Mouse (Mus musculus): ENCODE measurements at regions not wholly inside any gene's neighbourhood (a gene's known extent, or its start where the extent isn't known, plus 50 kb on each side); places are given as distances from the start of the nearest gene placed in this dataset.

GRCm38 (mm10) chr15:32082109-32082508 lies 95.0 kb upstream of the Tas2r119 start:
- no peaks in the 10 kb centered on the region for H3K27me3 ChIP-seq (ENCODE audit: control insufficient read depth, insufficient read depth, low read length)
- no peaks in the 10 kb centered on the region for H3K4me1 ChIP-seq (ENCODE audit: control insufficient read depth, insufficient read depth, low read length)
- H3K9me3 ChIP-seq (ENCODE audit: control insufficient read depth, low read depth, low read length), result no peaks in the 10 kb centered on the region
- no peak for ATAC-seq (ENCODE audit: insufficient number of reproducible peaks, insufficient read depth, low FRiP score, low read depth)
- no peaks in the 10 kb centered on the region for H3K36me3 ChIP-seq (ENCODE audit: control insufficient read depth, insufficient read depth, low read length)
- no peak overlapping the region for H3K9ac ChIP-seq (replicated peaks; ENCODE audit: low read depth, low read length)
- H3K27ac ChIP-seq (ENCODE audit: low read length), result no peak overlapping the region
- WGBS, result 81% methylated on average over 4 of the region's 4 CpGs
- no peak overlapping the region for H3K4me2 ChIP-seq (replicated peaks; ENCODE audit: low read depth, low read length)
- H3K4me3 ChIP-seq (ENCODE audit: low read depth, low read length), result no peak overlapping the region

- H3K36me3 ChIP-seq (ENCODE audit: control insufficient read depth, insufficient read depth, low read length), result no peaks in the 10 kb centered on the region
- H3K4me3 ChIP-seq (ENCODE audit: low read depth, low read length), result no peak overlapping the region
- H3K4me1 ChIP-seq (ENCODE audit: control insufficient read depth, insufficient read depth, low read length), result no peaks in the 10 kb centered on the region
- no peak overlapping the region; the same call in 1 of the 2 replicates for H3K4me2 ChIP-seq (replicated peaks; ENCODE audit: low read depth, low read length)
- WGBS, result 48% methylated on average over 11 of the region's 11 CpGs
- no peaks in the 10 kb centered on the region for H3K9me3 ChIP-seq (ENCODE audit: control insufficient read depth, low read depth, low read length)
- H3K27me3 ChIP-seq (ENCODE audit: control insufficient read depth, insufficient read depth, low read length), result no peaks in the 10 kb centered on the region
- no peak for ATAC-seq (ENCODE audit: insufficient number of reproducible peaks, insufficient read depth, low FRiP score, low read depth)
- H3K9ac ChIP-seq (replicated peaks; ENCODE audit: low read depth, low read length), result no peak overlapping the region
- no peak overlapping the region for H3K27ac ChIP-seq (ENCODE audit: low read length)
Measured at GRCm38 (mm10) chr15:32093889-32094288, 83.2 kb upstream of the Tas2r119 start.

- no peaks in the 10 kb centered on the region for H3K9me3 ChIP-seq (ENCODE audit: control insufficient read depth, low read depth, low read length)
- no peak overlapping the region for H3K4me3 ChIP-seq (ENCODE audit: low read depth, low read length)
- no peak overlapping the region for H3K27ac ChIP-seq (ENCODE audit: low read length)
- no peak for ATAC-seq (ENCODE audit: insufficient number of reproducible peaks, insufficient read depth, low FRiP score, low read depth)
- no peak overlapping the region for H3K4me2 ChIP-seq (replicated peaks; ENCODE audit: low read depth, low read length)
- H3K27me3 ChIP-seq (ENCODE audit: control insufficient read depth, insufficient read depth, low read length), result no peaks in the 10 kb centered on the region
- H3K36me3 ChIP-seq (ENCODE audit: control insufficient read depth, insufficient read depth, low read length), result no peaks in the 10 kb centered on the region
- no peaks in the 10 kb centered on the region for H3K4me1 ChIP-seq (ENCODE audit: control insufficient read depth, insufficient read depth, low read length)
- H3K9ac ChIP-seq (replicated peaks; ENCODE audit: low read depth, low read length), result no peak overlapping the region
- 53% methylated on average over 1 of the region's 1 CpGs for WGBS
Measured at GRCm38 (mm10) chr15:32095554-32095953, 81.5 kb upstream of the Tas2r119 start.

- no peak for ATAC-seq (ENCODE audit: insufficient number of reproducible peaks, insufficient read depth, low FRiP score, low read depth)
- Histone ChIP-seq H3K36me3 (ENCODE audit: control insufficient read depth, insufficient read depth, low read length) (no peaks in the 10 kb centered on the region), H3K9me3 (ENCODE audit: control insufficient read depth, low read depth, low read length) (no peaks in the 10 kb centered on the region), H3K4me1 (ENCODE audit: control insufficient read depth, insufficient read depth, low read length) (no peaks in the 10 kb centered on the region), H3K4me3 (ENCODE audit: low read depth, low read length) (no peak overlapping the region), H3K9ac (replicated peaks; ENCODE audit: low read depth, low read length) (no peak overlapping the region), H3K27ac (ENCODE audit: low read length) (no peak overlapping the region), H3K4me2 (replicated peaks; ENCODE audit: low read depth, low read length) (no peak overlapping the region), H3K27me3 (ENCODE audit: control insufficient read depth, insufficient read depth, low read length) (no peaks in the 10 kb centered on the region)
- WGBS, result 86% methylated on average over 2 of the region's 2 CpGs
Measured at GRCm38 (mm10) chr15:32110659-32111058, 66.4 kb upstream of the Tas2r119 start.
